Mouse (Mus musculus) ovary, postnatal 10 days (tissue): ENCODE data around the gene Atmin.

Source experiments
- DNase-seq: peaks from one replicate; pipeline ENCODE4 v3.0.0; 2022; ENCODE audit warnings: low spot score

The Atmin gene

GRCm38 (mm10) chr8:116951369-116951768, 8.2 kb downstream of the Atmin start:
- no peak for DNase-seq

- DNase-seq, result no peak
These were observed 8.6 kb downstream of the Atmin start for GRCm38 (mm10) chr8:116951778-116952177.

- DNase-seq, result no peak
These were observed 9.2 kb downstream of the Atmin start for GRCm38 (mm10) chr8:116952428-116952827.

- DNase-seq, result no peak
These were observed 11.2 kb downstream of the Atmin start for GRCm38 (mm10) chr8:116954415-116954814.

GRCm38 (mm10) chr8:116969531-116969930, 26.3 kb downstream of the Atmin start:
- no peak for DNase-seq

- no peak for DNase-seq
These were observed 31.9 kb downstream of the Atmin start for GRCm38 (mm10) chr8:116975066-116975465.

GRCm38 (mm10) chr8:116975606-116976005, 32.4 kb downstream of the Atmin start:
- DNase-seq, result no peak

GRCm38 (mm10) chr8:116978052-116978451, 34.9 kb downstream of the Atmin start:
- DNase-seq, result no peak

- DNase-seq, result peak; percentile 90
These were observed 35.6 kb downstream of the Atmin start, which contains the start of gene 1700030J22Rik for GRCm38 (mm10) chr8:116978631-116979256. TSS of gene 1700030J22Rik (minus strand) at chr8:116978959.

- no peak for DNase-seq
These were observed 36.9 kb downstream of the Atmin start for GRCm38 (mm10) chr8:116980117-116980516.

- DNase-seq, result no peak
These were observed 46.6 kb downstream of the Atmin start for GRCm38 (mm10) chr8:116989842-116990241.

- DNase-seq, result no peak
These were observed 48.0 kb downstream of the Atmin start for GRCm38 (mm10) chr8:116991241-116991640.

GRCm38 (mm10) chr8:116992176-116992971, 49.2 kb downstream of the Atmin start:
- no peak for DNase-seq

GRCm38 (mm10) chr8:116993095-116993867, 50.1 kb downstream of the Atmin start, which contains the start of gene Gcsh:
TSS of gene Gcsh (minus strand) at chr8:116993537.
- DNase-seq, result peak; percentile 98

GRCm38 (mm10) chr8:116994016-116994716, 51.0 kb downstream of the Atmin start:
- DNase-seq, result no peak
